Mouse (Mus musculus): Measurements from ENCODE around the gene Nodal.
"Not testable (repeated sequence)": the region's sequence is repeated elsewhere in the genome, so short reads cannot be mapped to it uniquely, and the experiment has no call there.

The Nodal gene

DNA sequence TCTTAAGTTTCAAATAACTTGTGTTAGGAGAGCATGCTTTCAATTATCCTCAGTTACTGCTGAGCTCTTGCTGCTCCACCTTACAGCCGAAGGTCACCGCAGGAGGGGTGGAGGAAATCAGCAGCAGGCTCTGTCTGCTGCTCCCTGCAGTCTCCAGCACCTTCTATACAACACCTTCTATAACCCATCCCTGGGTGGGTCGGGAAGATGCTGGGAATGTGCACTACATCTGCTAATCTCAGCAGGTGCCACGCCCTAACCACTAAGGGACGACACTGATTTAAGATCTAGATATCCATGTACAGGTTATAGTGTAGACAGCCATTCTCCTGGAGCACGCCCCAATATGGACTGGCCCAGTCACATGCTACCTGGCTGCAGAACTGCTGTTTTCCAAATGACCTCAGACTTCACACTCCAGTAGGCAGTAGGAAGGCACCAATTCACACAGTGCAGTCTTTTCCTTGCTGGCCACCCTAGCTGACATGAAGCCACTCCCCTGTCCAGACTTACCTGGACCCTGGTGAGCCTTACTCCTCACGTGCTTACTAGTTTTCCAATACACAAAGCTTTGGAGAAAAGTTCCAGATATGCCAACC is 22.5 kb downstream of the Nodal start:
- DNase-seq, result peak; percentile 76

- no peak for DNase-seq
Observed at GRCm38 (mm10) chr10:61443456-61443855, 25.7 kb downstream of the Nodal start.

DNA sequence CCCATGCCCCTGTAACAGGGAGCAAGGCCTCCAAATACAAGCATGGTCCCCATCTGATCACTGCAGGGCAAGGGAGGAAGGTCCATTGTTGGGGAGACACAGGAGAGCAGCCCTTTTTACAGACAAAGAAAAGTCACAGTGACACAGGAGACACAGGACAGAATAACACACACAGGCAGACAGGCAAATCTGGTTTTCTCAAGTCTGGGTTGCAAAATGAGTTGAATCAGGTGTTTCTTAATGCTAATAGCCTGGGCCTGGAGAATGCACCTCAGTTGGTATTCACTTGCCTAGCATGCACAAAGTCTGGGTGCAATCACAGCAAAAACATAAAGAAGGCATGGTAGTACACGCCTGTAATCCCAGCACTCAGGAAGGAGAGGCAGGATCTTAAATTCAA is 26.1 kb downstream of the Nodal start:
- no peak for DNase-seq

GRCm38 (mm10) chr10:61445016-61445415 is 27.2 kb downstream of the Nodal start:
- no peak for DNase-seq

GRCm38 (mm10) chr10:61447581-61448353 is 30.0 kb downstream of the Nodal start:
- DNase-seq, result no peak

GRCm38 (mm10) chr10:61448834-61449233 is 31.1 kb downstream of the Nodal start:
- DNase-seq, result no peak

- DNase-seq, result peak; percentile 58
Observed at GRCm38 (mm10) chr10:61451463-61451930, 33.7 kb downstream of the Nodal start.

- peak; percentile 64 for DNase-seq
Observed at GRCm38 (mm10) chr10:61451931-61452617, 34.3 kb downstream of the Nodal start.

DNA sequence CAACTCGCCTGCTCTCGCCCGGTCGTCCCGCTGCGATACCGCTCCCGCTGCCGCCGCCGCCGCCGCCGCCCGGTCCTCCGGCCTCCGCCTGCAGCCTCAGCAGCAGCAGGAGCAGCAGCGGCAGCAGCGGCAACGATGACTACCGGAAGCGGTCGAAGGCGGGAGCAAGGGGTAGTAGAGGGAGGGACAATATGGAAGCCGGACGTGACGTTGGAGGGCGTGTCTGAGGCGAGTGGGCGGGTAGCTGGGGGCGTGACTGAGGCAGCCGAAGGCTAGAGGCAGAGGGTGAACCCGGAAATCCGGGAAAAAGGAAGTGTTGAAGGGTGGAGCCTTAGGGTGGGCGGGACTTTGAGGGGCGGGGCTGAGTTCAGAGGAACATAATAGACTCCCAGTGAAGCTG is 34.9 kb downstream of the Nodal start, which contains the start of gene Eif4ebp2:
Gene Eif4ebp2 (minus strand): TSS at position 17 of the 400 bp plus-strand sequence.
- peak; percentile 99 for DNase-seq

GRCm38 (mm10) chr10:61453171-61453570 is 35.4 kb downstream of the Nodal start:
- DNase-seq, result not testable (repeated sequence)

GRCm38 (mm10) chr10:61457182-61457581 is 39.4 kb downstream of the Nodal start:
- DNase-seq, result no peak

- DNase-seq, result no peak
Observed at GRCm38 (mm10) chr10:61465009-61465408, 47.2 kb downstream of the Nodal start.

DNA sequence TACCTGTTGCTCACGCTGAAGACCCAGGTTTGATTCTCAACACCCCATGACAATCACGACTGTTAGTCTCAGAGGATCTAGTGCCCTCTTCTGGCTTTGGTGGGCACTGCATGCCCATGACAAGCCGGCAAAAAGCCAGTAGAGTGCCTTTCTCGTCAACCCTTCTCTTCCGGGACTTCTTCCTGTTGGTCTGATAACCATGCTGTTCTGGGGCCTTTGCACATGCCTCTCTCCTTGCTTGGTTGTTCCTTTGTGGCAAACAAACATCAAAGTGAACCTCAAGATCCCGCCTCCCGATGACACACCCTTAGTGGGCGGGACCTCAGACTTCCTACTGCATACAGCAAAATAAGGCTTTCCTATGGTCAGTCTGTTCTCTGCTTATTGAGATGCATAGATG is 48.5 kb downstream of the Nodal start:
- peak; percentile 8 for DNase-seq

- peak; percentile 21 for DNase-seq
Observed at GRCm38 (mm10) chr10:61466873-61467272, 49.1 kb downstream of the Nodal start.

GRCm38 (mm10) chr10:61468900-61469299 is 51.1 kb downstream of the Nodal start:
- no peak for DNase-seq

DNA sequence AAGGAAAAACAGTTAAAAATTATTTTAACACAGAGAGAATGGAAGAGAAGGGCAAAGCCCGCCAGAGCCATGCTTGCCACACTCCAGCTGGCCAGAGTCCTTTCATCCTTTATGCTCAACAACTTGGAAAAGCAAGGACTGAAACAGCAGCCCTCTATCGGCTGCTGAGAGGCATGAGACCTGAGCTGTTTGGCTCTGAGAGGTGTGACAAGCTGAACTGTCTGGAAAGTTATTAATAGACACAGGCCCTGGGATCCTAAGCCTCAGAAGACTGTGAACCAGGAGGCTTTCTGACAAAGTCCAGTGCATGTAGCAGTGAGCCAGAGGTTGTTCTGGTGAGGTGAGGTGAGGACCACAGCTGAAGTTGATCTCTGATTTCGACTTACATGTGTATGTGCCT is 55.9 kb downstream of the Nodal start:
- DNase-seq, result no peak

- no peak for DNase-seq
Observed at GRCm38 (mm10) chr10:61474344-61474743, 56.6 kb downstream of the Nodal start.

All from kidney, adult 18-20 months (tissue).